Mouse (Mus musculus): Measurements from ENCODE around the gene Plaur. TPM values are rescaled to one million over a fixed set of nuclear protein-coding genes. Genes with fewer than 3 reads are reported as not detected.
A peak's percentile ranks its signal among the peaks of the same experiment; 100 is the strongest.

Plaur gene
- polyA plus RNA-seq, 1 experiment = 191 TPM

DNA sequence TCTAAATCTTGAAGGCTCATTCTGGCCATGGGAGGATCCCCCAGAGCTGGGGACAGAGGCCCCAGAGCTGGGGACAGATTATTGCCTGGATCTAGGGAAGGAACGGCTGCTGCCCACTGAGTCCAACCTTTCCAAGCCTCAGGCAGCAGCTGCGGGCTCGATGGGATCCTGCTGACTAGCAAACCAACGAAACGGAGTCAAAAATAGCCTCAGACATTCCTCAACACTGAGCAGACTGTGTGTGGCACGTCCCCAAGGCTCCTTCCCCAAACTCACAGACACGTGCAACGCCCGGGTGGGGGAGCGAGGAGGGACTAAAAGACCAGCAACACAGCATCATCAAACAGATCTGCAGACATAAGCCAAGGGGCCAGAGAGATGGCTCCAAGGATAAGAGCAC is 24.3 kb upstream of the Plaur start:
- no peak overlapping the region for H3ac ChIP-seq (ENCODE audit: control insufficient read depth, insufficient read length, low read depth)
- no peaks in the 10 kb centered on the region for H3K36me3 ChIP-seq (ENCODE audit: control insufficient read depth, insufficient read depth)
- no peaks in the 10 kb centered on the region for H3K79me3 ChIP-seq (ENCODE audit: low read depth)
- H3K4me3 ChIP-seq (ENCODE audit: insufficient read depth, poor library complexity, severe bottlenecking) = no peak overlapping the region
- no peaks in the 10 kb centered on the region for H3K27me3 ChIP-seq (ENCODE audit: control insufficient read depth, insufficient read depth, insufficient read length)
- TF ChIP-seq CTCF (IDR thresholded peaks at IDR 0.05; ENCODE audit: control insufficient read depth, insufficient read depth, insufficient read length) (no peak), USF1 (IDR thresholded peaks at IDR 0.05; ENCODE audit: low read depth) (no peak), MYOG (IDR thresholded peaks at IDR 0.05; ENCODE audit: control insufficient read depth, extremely low read depth, insufficient read length) (no peak), MAX (IDR thresholded peaks at IDR 0.05) (no peak), FOSL1 (IDR thresholded peaks at IDR 0.05; ENCODE audit: insufficient read depth, low read length, poor library complexity, severe bottlenecking) (no peak), CEBPB (IDR thresholded peaks at IDR 0.05; ENCODE audit: low read depth) (no peak), MYOD1 (IDR thresholded peaks at IDR 0.05; ENCODE audit: control insufficient read depth, insufficient read length, low read depth) (no peak)
- H3K79me2 ChIP-seq (ENCODE audit: control insufficient read depth, insufficient read depth) = no peaks in the 10 kb centered on the region

DNA sequence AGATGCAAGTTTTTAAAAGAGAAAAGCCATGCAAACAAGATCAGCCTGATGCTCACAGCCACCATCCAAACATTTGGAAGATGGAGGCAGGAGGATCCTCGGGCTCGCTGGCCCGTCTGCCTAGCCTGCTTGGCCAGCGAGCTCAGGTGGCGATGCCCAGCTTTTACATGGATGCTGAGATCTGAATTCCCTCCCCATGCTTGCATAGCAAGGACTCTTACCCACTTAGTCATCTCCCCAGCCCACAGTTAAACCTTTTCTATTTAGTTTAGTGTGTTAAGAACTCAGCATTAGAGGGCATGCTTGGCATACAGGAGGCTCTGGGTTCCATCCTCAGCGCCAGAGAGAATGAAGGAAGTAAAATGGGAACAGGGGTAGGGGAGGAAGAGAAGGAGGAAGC is 23.1 kb upstream of the Plaur start:
- TF ChIP-seq CTCF (IDR thresholded peaks at IDR 0.05; ENCODE audit: control insufficient read depth, insufficient read depth, insufficient read length) (no peak), FOSL1 (IDR thresholded peaks at IDR 0.05; ENCODE audit: insufficient read depth, low read length, poor library complexity, severe bottlenecking) (no peak), USF1 (IDR thresholded peaks at IDR 0.05; ENCODE audit: low read depth) (no peak), CEBPB (IDR thresholded peaks at IDR 0.05; ENCODE audit: low read depth) (no peak), MYOD1 (IDR thresholded peaks at IDR 0.05; ENCODE audit: control insufficient read depth, insufficient read length, low read depth) (no peak), MAX (IDR thresholded peaks at IDR 0.05) (no peak), MYOG (IDR thresholded peaks at IDR 0.05; ENCODE audit: control insufficient read depth, extremely low read depth, insufficient read length) (no peak)

DNA sequence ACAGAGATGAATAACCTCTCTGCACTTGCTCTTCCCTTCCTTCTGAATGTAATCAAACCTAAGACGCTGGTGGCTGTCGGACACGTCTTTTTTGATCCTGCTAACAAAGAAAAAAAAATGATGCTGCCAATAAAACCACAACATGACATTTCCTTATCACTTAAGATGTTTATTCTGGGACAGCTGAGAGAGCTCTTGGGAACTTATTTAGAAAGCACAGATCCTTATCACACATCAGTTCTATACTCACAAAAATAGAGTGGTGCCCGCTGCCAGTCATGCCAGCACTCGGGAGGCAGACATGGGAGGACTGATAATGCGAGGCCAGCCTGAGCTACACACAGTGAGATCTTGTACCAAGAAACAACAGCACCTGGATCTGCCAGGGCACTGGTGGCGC is 22.4 kb upstream of the Plaur start:
- Histone ChIP-seq H3ac (ENCODE audit: control insufficient read depth, insufficient read length, low read depth) (no peak overlapping the region), H3K27me3 (ENCODE audit: control insufficient read depth, insufficient read depth, insufficient read length) (no peaks in the 10 kb centered on the region), H3K4me3 (ENCODE audit: insufficient read depth, poor library complexity, severe bottlenecking) (no peak overlapping the region), H3K79me2 (ENCODE audit: control insufficient read depth, insufficient read depth) (no peaks in the 10 kb centered on the region), H3K79me3 (ENCODE audit: low read depth) (no peaks in the 10 kb centered on the region), H3K36me3 (ENCODE audit: control insufficient read depth, insufficient read depth) (no peaks in the 10 kb centered on the region)
- no peak for TF ChIP-seq CEBPB (IDR thresholded peaks at IDR 0.05; ENCODE audit: low read depth)
- TF ChIP-seq FOSL1 (IDR thresholded peaks at IDR 0.05; ENCODE audit: insufficient read depth, low read length, poor library complexity, severe bottlenecking) = no peak
- TF ChIP-seq USF1 (IDR thresholded peaks at IDR 0.05; ENCODE audit: low read depth) = no peak
- TF ChIP-seq MYOD1 (IDR thresholded peaks at IDR 0.05; ENCODE audit: control insufficient read depth, insufficient read length, low read depth) = no peak
- no peak for TF ChIP-seq MAX (IDR thresholded peaks at IDR 0.05)
- TF ChIP-seq MYOG (IDR thresholded peaks at IDR 0.05; ENCODE audit: control insufficient read depth, extremely low read depth, insufficient read length) = no peak
- no peak for TF ChIP-seq CTCF (IDR thresholded peaks at IDR 0.05; ENCODE audit: control insufficient read depth, insufficient read depth, insufficient read length)

More for the DNA sequence above, 23.1 kb upstream of the Plaur start:
- Histone ChIP-seq H3ac (ENCODE audit: control insufficient read depth, insufficient read length, low read depth) (no peak overlapping the region), H3K36me3 (ENCODE audit: control insufficient read depth, insufficient read depth) (no peaks in the 10 kb centered on the region), H3K79me3 (ENCODE audit: low read depth) (no peaks in the 10 kb centered on the region), H3K79me2 (ENCODE audit: control insufficient read depth, insufficient read depth) (no peaks in the 10 kb centered on the region), H3K4me3 (ENCODE audit: insufficient read depth, poor library complexity, severe bottlenecking) (no peak overlapping the region), H3K27me3 (ENCODE audit: control insufficient read depth, insufficient read depth, insufficient read length) (no peaks in the 10 kb centered on the region)

DNA sequence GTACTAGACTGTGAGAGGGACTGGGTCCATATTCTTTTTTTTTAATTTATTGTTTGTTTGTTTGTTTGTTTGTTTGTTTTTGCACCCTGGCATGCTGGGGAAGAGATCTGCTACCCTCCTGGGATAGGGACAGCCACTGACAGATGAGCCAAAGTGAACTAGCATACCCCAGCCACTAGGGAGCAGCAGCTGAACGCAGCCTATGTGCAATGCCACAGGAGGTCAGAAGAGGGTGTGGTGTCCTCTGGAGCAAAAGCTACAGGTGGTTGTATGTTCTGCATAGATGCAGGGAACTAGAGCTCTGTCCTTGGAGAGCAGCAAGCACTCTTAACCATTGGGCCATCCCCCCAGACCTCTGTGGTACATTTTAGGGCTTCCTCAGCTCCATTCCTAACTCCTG is 20.5 kb upstream of the Plaur start:
- Histone ChIP-seq H3K79me3 (ENCODE audit: low read depth) (no peaks in the 10 kb centered on the region), H3K79me2 (ENCODE audit: control insufficient read depth, insufficient read depth) (no peaks in the 10 kb centered on the region), H3K4me3 (ENCODE audit: insufficient read depth, poor library complexity, severe bottlenecking) (no peak overlapping the region), H3K27me3 (ENCODE audit: control insufficient read depth, insufficient read depth, insufficient read length) (no peaks in the 10 kb centered on the region), H3ac (ENCODE audit: control insufficient read depth, insufficient read length, low read depth) (no peak overlapping the region), H3K36me3 (ENCODE audit: control insufficient read depth, insufficient read depth) (no peaks in the 10 kb centered on the region)
- TF ChIP-seq MYOG (IDR thresholded peaks at IDR 0.05; ENCODE audit: control insufficient read depth, extremely low read depth, insufficient read length) (no peak), CTCF (IDR thresholded peaks at IDR 0.05; ENCODE audit: control insufficient read depth, insufficient read depth, insufficient read length) (peak; percentile 93)

DNA sequence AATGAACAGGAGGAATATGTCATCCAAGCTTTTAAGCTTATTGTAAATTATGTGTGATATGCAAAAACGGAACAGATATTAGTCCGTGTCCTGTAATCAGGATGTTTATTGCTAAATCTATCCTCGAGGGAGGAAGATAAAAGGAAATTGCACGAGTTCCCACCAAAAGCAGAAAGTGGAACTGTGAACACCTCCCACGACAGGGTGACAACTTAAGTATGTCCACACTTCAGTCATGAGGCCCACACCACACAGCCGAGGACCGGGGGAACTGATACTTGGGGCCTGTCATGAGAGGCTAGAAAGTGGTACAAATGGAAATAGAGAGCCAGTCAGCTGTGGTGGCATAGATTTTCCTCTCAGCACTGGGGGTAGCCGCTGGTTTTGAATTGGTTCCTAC is 20.0 kb upstream of the Plaur start:
- Histone ChIP-seq H3K4me3 (ENCODE audit: insufficient read depth, poor library complexity, severe bottlenecking) (no peak overlapping the region), H3K79me3 (ENCODE audit: low read depth) (no peaks in the 10 kb centered on the region), H3K27me3 (ENCODE audit: control insufficient read depth, insufficient read depth, insufficient read length) (no peaks in the 10 kb centered on the region), H3K36me3 (ENCODE audit: control insufficient read depth, insufficient read depth) (no peaks in the 10 kb centered on the region), H3ac (ENCODE audit: control insufficient read depth, insufficient read length, low read depth) (no peak overlapping the region), H3K79me2 (ENCODE audit: control insufficient read depth, insufficient read depth) (no peaks in the 10 kb centered on the region)
- TF ChIP-seq USF1 (IDR thresholded peaks at IDR 0.05; ENCODE audit: low read depth) = no peak
- no peak for TF ChIP-seq CEBPB (IDR thresholded peaks at IDR 0.05; ENCODE audit: low read depth)
- TF ChIP-seq MYOG (IDR thresholded peaks at IDR 0.05; ENCODE audit: control insufficient read depth, extremely low read depth, insufficient read length) = no peak
- no peak for TF ChIP-seq CTCF (IDR thresholded peaks at IDR 0.05; ENCODE audit: control insufficient read depth, insufficient read depth, insufficient read length)
- no peak for TF ChIP-seq FOSL1 (IDR thresholded peaks at IDR 0.05; ENCODE audit: insufficient read depth, low read length, poor library complexity, severe bottlenecking)
- TF ChIP-seq MYOD1 (IDR thresholded peaks at IDR 0.05; ENCODE audit: control insufficient read depth, insufficient read length, low read depth) = no peak
- TF ChIP-seq MAX (IDR thresholded peaks at IDR 0.05) = no peak

DNA sequence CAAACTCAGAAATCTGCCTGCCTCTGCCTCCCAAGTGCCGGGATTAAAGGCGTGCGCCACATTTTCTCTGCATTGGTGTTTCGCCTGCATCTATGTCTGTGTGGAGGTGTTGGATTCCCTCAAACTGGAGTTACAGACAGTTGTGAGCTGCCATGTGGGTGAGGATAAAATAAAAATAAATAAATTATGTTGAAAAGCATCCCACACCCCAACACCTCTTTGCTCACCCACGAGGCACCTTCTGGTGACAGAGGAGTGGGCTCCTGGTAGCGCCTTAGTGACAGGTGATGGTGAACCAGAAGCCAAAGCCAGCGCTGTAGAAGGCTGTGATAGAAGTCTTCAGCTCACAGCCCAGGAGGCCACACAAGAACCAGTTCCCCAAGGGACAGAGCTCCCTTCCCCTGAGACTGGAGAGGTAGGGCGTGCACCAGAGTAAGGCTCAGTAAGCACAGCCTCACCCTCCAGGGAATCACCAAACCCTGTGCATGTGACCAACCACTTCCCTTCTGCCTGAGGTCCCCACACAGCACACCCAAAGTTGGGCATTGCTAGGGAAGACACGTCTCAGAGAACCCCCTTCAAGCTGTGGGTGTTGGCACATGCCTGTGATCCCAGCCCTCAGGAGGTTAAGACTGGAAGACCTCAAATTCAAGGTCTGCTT is 16.9 kb upstream of the Plaur start:
- H3K36me3 ChIP-seq (ENCODE audit: control insufficient read depth, insufficient read depth) = no peaks in the 10 kb centered on the region
- no peaks in the 10 kb centered on the region for H3K27me3 ChIP-seq (ENCODE audit: control insufficient read depth, insufficient read depth, insufficient read length)
- no peak overlapping the region for H3K4me3 ChIP-seq (ENCODE audit: insufficient read depth, poor library complexity, severe bottlenecking)
- H3K79me3 ChIP-seq (ENCODE audit: low read depth) = no peaks in the 10 kb centered on the region
- no peak overlapping the region for H3ac ChIP-seq (ENCODE audit: control insufficient read depth, insufficient read length, low read depth)
- no peaks in the 10 kb centered on the region for H3K79me2 ChIP-seq (ENCODE audit: control insufficient read depth, insufficient read depth)
- TF ChIP-seq MAX (IDR thresholded peaks at IDR 0.05) (peak; percentile 55), MYOG (IDR thresholded peaks at IDR 0.05; ENCODE audit: control insufficient read depth, extremely low read depth, insufficient read length) (no peak), USF1 (IDR thresholded peaks at IDR 0.05; ENCODE audit: low read depth) (peak; percentile 77)

All from C2C12 (cell line).